Mouse (Mus musculus) adrenal gland, adult (tissue): Measurements from ENCODE around the gene Slc38a4.

ENCODE experiments used
- DNase-seq, 2 experiments: peaks; one replicate each; pipeline ENCODE4 v3.0.0; 2022 to 2023; ENCODE audit warnings: low spot score in 1 of 2; ENCODE audit not compliant: inconsistent age in 2 of 2

Slc38a4 gene

GRCm38 (mm10) chr15:97019323-97019722 is 36.4 kb downstream of the Slc38a4 start:
- no peak for DNase-seq

- no peak for DNase-seq
Measured at GRCm38 (mm10) chr15:97017195-97017594, 38.6 kb downstream of the Slc38a4 start.

- no peak for DNase-seq
Measured at GRCm38 (mm10) chr15:97015036-97015596, 40.6 kb downstream of the Slc38a4 start.

- no peak for DNase-seq
Measured at GRCm38 (mm10) chr15:97011599-97012372, 44.0 kb downstream of the Slc38a4 start.

DNA sequence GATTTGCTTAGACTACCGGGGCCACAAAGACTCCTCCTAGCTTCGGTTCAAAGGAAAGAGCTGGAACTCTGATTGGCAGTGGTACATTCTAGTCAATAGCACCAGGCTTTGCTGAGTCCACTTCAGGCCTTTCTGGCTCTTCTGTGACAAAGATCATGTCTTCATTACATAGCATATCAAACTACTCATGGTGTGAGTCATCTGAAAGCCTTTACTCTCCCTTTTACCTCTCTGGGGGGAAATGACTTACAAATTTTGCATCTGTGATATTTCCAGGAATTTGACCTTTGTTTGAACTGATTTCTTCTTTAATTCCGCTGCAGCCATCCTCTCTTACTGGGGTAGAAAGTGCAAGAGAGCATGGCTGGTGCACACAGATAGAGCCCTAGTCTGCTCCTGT is 46.5 kb downstream of the Slc38a4 start:
- DNase-seq: no peak

DNA sequence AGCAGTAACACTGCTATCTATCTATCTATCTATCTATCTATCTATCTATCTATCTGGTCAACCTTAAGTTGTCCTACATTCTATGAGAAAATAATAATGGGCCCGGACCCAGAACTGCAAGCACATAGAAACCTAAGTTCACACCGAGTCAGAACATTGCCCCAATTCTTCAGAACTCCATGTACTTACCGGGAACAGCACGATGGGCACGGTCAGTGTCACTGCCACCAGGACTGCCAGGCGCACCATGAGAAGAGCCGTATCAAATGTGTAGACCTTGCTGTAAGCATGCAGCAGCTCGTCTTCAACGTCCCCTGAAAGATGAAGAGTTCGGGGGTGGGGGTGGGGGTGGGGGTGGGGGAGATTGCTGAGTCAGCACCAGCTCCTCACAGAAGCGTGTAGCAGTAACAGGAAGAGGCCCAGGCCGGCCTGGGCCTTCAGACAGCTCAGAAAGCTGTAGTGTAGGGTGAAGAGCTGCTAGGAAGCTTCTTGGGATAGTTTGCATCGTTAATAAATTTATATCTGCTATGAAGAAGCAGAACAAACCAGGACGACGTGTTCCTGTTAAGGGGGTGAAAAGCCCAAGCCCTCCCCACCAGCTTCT is 50.0 kb downstream of the Slc38a4 start:
- DNase-seq: no peak

DNA sequence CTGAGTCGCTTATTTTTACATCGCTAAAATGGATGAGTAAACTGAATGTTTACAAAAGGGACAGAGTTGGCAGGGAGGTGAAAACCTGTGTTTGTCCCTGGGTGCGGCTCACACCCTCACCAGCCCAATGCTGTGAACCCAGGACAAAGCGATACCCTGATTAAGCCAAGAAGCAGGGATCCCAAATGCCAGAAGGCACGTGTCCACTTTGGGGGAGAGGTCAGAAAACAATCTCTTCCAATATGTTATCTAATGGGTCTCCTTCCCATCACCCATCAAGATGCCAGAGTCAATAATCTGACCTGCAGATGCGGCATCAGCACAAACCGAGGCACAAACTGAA is 51.3 kb downstream of the Slc38a4 start:
- no peak for DNase-seq

GRCm38 (mm10) chr15:97003851-97004524 is 51.8 kb downstream of the Slc38a4 start:
- no peak for DNase-seq

DNA sequence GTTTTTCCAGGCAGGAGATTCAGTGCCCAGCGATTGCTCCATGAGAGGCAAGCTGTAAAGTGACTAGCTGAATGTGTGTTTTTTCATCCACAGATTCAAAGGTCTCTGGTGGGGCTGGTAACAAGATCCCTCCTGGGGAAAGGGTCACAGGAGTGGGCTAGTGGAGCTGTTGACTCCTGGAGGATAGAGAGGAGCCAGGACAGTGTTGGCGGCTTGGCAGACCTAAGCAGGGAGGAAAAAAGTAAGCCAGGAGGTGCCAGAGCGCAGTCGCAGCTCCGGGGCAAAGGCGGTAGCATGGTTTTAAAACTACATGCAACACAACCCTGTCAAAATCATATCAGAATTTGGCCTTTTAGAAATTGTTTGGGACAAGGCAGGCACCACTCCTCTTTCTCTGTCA is 52.6 kb downstream of the Slc38a4 start:
- DNase-seq: no peak

DNA sequence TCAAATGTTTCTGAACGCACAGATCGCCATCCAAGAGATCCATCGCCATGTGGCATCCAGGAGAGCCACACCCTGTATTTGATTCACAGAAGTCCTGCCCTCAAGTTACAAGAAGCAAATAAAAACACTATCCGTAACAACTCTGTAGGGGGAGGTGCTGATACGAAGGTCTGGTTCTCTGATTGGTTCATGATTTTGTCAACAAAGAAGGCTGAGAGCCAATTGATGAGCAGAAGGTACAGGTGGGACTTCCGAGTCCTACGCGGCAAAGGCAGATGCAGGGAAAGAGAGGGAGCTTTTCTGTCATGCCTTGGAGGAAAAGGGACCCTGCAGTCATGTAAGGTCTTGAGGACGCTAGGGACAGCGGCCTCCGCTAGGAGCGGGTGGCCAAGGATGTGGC is 53.0 kb downstream of the Slc38a4 start:
- DNase-seq: no peak

DNA sequence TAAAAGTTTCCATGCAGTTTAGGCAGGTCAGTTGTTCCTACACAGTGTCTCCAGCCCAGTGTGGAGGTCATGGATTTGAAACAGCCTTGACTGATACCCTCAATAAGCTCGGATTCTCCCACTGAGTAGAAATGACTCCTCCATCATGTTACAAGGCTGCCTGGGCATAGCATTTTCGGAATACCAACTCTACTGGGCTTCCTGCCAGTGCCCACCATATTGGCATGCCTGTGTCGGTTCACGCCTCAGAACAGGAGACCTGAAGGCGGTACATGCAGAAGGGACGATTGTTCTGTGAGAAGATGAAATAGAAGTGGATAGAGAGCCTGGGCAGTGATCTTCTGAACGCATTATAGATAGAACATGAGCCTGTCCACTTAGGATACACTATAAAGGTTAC is 53.9 kb downstream of the Slc38a4 start:
- DNase-seq: no peak

DNA sequence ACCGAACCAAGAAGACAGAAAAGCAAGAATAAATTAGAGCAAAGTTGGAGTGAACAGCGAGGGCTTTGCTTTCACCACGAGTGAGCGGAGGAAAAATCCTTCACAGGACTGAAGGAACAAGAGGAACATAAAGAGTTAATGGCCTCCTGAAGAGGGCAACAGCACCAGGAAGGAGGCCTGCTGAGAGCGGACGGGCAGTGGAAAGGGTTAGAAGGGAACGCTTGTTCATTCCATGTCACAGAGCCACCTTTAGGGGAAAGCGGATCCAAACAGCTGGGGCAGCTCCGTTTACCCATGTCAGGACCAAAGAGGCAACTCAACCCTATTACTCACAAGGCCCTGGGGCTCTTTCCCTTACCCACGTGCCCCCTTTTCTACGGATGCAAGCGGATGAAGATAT is 54.3 kb downstream of the Slc38a4 start:
- no peak for DNase-seq

- DNase-seq: no peak
Measured at GRCm38 (mm10) chr15:97000319-97001251, 55.2 kb downstream of the Slc38a4 start.

DNA sequence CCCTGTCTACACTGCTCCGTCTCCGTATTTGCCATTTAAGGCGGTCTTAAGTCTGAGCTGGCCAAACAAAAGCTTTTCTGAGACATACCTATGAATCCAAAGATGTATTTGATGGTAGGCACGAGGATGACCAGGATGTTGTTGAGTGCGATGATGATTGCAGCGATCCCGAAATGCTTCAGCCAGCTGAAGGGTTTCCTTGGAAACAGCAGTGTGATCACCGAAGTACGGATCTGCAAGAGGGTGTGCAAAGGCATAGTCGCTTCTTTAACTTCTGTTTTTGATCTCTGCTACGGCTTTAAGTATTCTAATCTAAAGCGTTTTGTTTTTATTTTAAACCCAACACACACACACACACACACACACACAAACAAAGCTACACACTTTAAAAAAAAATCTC is 56.4 kb downstream of the Slc38a4 start:
- DNase-seq: no peak

DNA sequence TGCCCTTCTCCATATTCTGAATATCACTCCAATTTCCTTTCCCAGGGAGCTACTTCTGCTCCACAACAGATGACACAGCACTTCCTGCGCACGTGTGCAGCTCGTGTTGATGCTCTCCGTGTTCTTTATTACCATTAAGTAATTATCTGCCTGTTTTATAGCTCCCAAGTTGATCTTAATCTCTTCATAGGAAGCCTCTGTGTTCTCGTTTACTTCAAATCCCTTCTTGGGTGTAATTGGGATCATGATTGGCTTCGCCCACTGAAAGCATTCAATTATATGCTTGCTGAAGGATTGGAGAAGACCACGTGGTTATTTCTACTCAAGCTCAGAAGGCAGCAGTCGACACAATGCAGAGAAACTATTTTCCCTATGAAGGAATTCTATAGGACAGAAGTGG is 70.1 kb downstream of the Slc38a4 start:
- DNase-seq: no peak

GRCm38 (mm10) chr15:96983581-96984330 is 72.0 kb downstream of the Slc38a4 start:
- no peak for DNase-seq

DNA sequence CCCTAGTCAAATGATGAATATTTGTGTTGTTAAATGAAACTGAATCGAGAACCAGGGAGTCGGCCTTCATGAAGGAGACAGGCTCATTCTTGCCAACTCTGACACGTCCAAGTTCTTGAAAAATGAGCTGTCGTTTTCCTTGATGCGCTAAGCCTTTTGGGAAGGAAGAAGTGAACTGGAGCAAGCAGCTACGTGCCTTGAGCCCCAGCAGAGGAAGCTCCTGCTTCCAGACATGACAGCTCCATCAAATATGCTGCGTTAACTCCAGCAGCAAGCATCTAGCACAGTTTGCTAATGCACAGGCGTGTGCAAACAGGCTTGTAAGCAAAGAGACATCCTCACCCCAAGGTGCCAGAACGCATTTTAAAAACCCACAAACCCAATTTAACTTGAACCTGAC is 80.6 kb downstream of the Slc38a4 start:
- DNase-seq: no peak

GRCm38 (mm10) chr15:96974131-96974530 is 81.6 kb downstream of the Slc38a4 start:
- no peak for DNase-seq

GRCm38 (mm10) chr15:96973370-96973769 is 82.4 kb downstream of the Slc38a4 start:
- DNase-seq: no peak

GRCm38 (mm10) chr15:96972706-96973274 is 83.0 kb downstream of the Slc38a4 start:
- no peak for DNase-seq
